Mouse (Mus musculus) midbrain, postnatal 0 days (tissue): ENCODE data around the gene Hoxd11. TPM values are rescaled to one million over a fixed set of nuclear protein-coding genes. Genes with fewer than 3 reads are reported as not detected.

Source experiments
- ATAC-seq: fragments of 200-750 bp; cut with Nextera tagmentation; 2 replicates; pipeline ENCODE4 v1.8.0; 2017; ENCODE audit warnings: moderate number of reproducible peaks, mild to moderate bottlenecking, moderate TSS enrichment, moderate library complexity; ENCODE audit not compliant: low FRiP score
- DNase-seq: peaks from one replicate; pipeline ENCODE4 v3.0.0-alpha.2; 2015; ENCODE audit warnings: low spot score
- H3K27ac ChIP-seq: fragments of 300-500 bp; sonication (generic); 2 replicates; pipeline ENCODE4 v1.5.1; 2014; ENCODE audit warnings: low read depth, mild to moderate bottlenecking, low read length, mixed read lengths
- H3K27me3 ChIP-seq: fragments of 300-500 bp; sonication (generic); 2 replicates; pipeline ENCODE4 v1.6.1; 2014; ENCODE audit warnings: low read length, control low read depth, mixed read lengths; ENCODE audit not compliant: insufficient read depth
- H3K36me3 ChIP-seq: fragments of 300-500 bp; sonication (generic); 2 replicates; pipeline ENCODE4 v1.6.1; 2014; ENCODE audit warnings: low read length, control low read depth, mixed read lengths; ENCODE audit not compliant: insufficient read depth
- H3K4me1 ChIP-seq: fragments of 300-500 bp; sonication (generic); 2 replicates; pipeline ENCODE4 v1.6.1; 2014; ENCODE audit warnings: mild to moderate bottlenecking, control low read depth, antibody characterized with exemption, low read length, mixed read lengths; ENCODE audit not compliant: insufficient read depth
- H3K4me2 ChIP-seq: fragments of 300-500 bp; sonication (generic); 2 replicates; pipeline ENCODE4 v1.6.1; 2014; ENCODE audit warnings: low read depth, mild to moderate bottlenecking, low read length, mixed read lengths; ENCODE audit not compliant: poor library complexity, severe bottlenecking
- H3K4me3 ChIP-seq: fragments of 300-500 bp; sonication (generic); 2 replicates; pipeline ENCODE4 v1.5.1; 2014; ENCODE audit warnings: low read depth, mild to moderate bottlenecking, low read length, moderate library complexity
- H3K9ac ChIP-seq: fragments of 300-500 bp; sonication (generic); replicated peaks from 2 replicates; pipeline ENCODE4 v1.6.1; 2014; ENCODE audit warnings: mild to moderate bottlenecking, low read length, moderate library complexity, mixed read lengths; ENCODE audit not compliant: poor library complexity, severe bottlenecking
- H3K9me3 ChIP-seq: fragments of 300-500 bp; sonication (generic); 2 replicates; pipeline ENCODE4 v1.6.1; 2016; ENCODE audit warnings: low read length, control low read depth
- CTCF ChIP-seq: IDR thresholded peaks from 2 replicates; pipeline ENCODE4 v1.5.1; 2016; ENCODE audit warnings: antibody characterized with exemption, mild to moderate bottlenecking
- WGBS: fragments of 180-500 bp; shearing (Covaris S2); extraction: QIAGEN DNeasy Blood & Tissue Kit; methylation state at CpG from one replicate; pipeline ENCODE4 v1.1.7; 2014; 5-methylcytosine and 5-hydroxymethylcytosine counted together
- polyA plus RNA-seq: library from polyadenylated mRNA; unstranded; fragments of >200 nt; fragmentation: Nextera tagmentation; extraction: Ambion mirVana; gene quantifications from 2 replicates; pipeline ENCODE4 v1.2.1, GENCODE M21; 2015
- total RNA-seq: library from RNA; depleted of rRNA; stranded (reverse); fragments of >200 nt; gene quantifications from 2 replicates; pipeline ENCODE4 v1.2.3, GENCODE M21; 2014

The Hoxd11 gene
- total and polyA plus RNA-seq, 2 experiments from 2014 or later: not detected

GRCm38 (mm10) chr2:74706393-74706960 is 27.1 kb downstream of the Hoxd11 start:
- no peaks in the 10 kb centered on the region for H3K9me3 ChIP-seq
- H3K4me3 ChIP-seq: no peak overlapping the region
- H3K27me3 ChIP-seq: peaks cover 83% of the 10 kb centered on the region
- 3% methylated on average over 13 of the region's 13 CpGs for WGBS
- H3K4me1 ChIP-seq: no peaks in the 10 kb centered on the region
- H3K36me3 ChIP-seq: no peaks in the 10 kb centered on the region
- H3K27ac ChIP-seq: no peak overlapping the region
- no peak overlapping the region for H3K9ac ChIP-seq
- no peak for DNase-seq
- TF ChIP-seq CTCF: no peak
- no peak for ATAC-seq
- H3K4me2 ChIP-seq: no peak overlapping the region

GRCm38 (mm10) chr2:74707599-74707998 is 28.2 kb downstream of the Hoxd11 start:
- WGBS: 5% methylated on average over 7 of the region's 7 CpGs
- Histone ChIP-seq H3K36me3 (no peaks in the 10 kb centered on the region), H3K4me2 (no peak overlapping the region), H3K27me3 (peaks cover 91% of the 10 kb centered on the region), H3K9ac (no peak overlapping the region), H3K4me3 (no peak overlapping the region), H3K4me1 (no peaks in the 10 kb centered on the region), H3K27ac (no peak overlapping the region), H3K9me3 (no peaks in the 10 kb centered on the region)
- DNase-seq: no peak
- TF ChIP-seq CTCF: no peak
- no peak for ATAC-seq

GRCm38 (mm10) chr2:74708676-74709075 is 29.3 kb downstream of the Hoxd11 start:
- no peaks in the 10 kb centered on the region for H3K36me3 ChIP-seq
- no peaks in the 10 kb centered on the region for H3K9me3 ChIP-seq
- no peak for TF ChIP-seq CTCF
- ATAC-seq (no peak), DNase-seq (no peak)
- no peak overlapping the region for H3K9ac ChIP-seq
- H3K4me3 ChIP-seq: no peak overlapping the region
- 8% methylated on average over 4 of the region's 4 CpGs for WGBS
- no peak overlapping the region for H3K27ac ChIP-seq
- H3K4me2 ChIP-seq: no peak overlapping the region
- H3K4me1 ChIP-seq: no peaks in the 10 kb centered on the region
- H3K27me3 ChIP-seq: peaks cover 91% of the 10 kb centered on the region

GRCm38 (mm10) chr2:74709465-74710419 is 30.4 kb downstream of the Hoxd11 start:
- H3K4me2 ChIP-seq: no peak overlapping the region
- no peak overlapping the region for H3K9ac ChIP-seq
- no peaks in the 10 kb centered on the region for H3K36me3 ChIP-seq
- no peak overlapping the region for H3K27ac ChIP-seq
- peaks cover 93% of the 10 kb centered on the region for H3K27me3 ChIP-seq
- H3K9me3 ChIP-seq: no peaks in the 10 kb centered on the region
- H3K4me3 ChIP-seq: no peak overlapping the region
- no peaks in the 10 kb centered on the region for H3K4me1 ChIP-seq
- no peak for TF ChIP-seq CTCF
- 4% methylated on average over 5 of the region's 5 CpGs for WGBS
- DNase-seq (no peak), ATAC-seq (no peak)

GRCm38 (mm10) chr2:74710929-74711543 is 31.7 kb downstream of the Hoxd11 start:
- Histone ChIP-seq H3K9ac (no peak overlapping the region), H3K36me3 (no peaks in the 10 kb centered on the region), H3K9me3 (no peaks in the 10 kb centered on the region), H3K4me3 (no peak overlapping the region), H3K4me2 (no peak overlapping the region), H3K27me3 (peaks cover 91% of the 10 kb centered on the region), H3K27ac (no peak overlapping the region), H3K4me1 (no peaks in the 10 kb centered on the region)
- WGBS: under 1% methylated on average over 16 of the region's 16 CpGs
- no peak for TF ChIP-seq CTCF
- ATAC-seq (no peak), DNase-seq (no peak)
